Mouse (Mus musculus): ENCODE results near the gene Dnm2.

Gene Dnm2

GRCm38 (mm10) chr9:21424631-21425555 is at the start of gene Dnm2:
TSS of gene Dnm2 (plus strand) at chr9:21424908.
- peak; percentile 99 for DNase-seq (ENCODE audit: low spot score)

GRCm38 (mm10) chr9:21379195-21379594 is 45.5 kb upstream of the Dnm2 start:
- DNase-seq (ENCODE audit: low spot score): no peak

GRCm38 (mm10) chr9:21380868-21381267 is 43.8 kb upstream of the Dnm2 start:
- no peak for DNase-seq (ENCODE audit: low spot score)

- no peak for DNase-seq (ENCODE audit: low spot score)
These were observed 40.7 kb upstream of the Dnm2 start for GRCm38 (mm10) chr9:21383966-21384365.

- no peak for DNase-seq (ENCODE audit: low spot score)
These were observed 32.0 kb upstream of the Dnm2 start for GRCm38 (mm10) chr9:21392646-21393175.

GRCm38 (mm10) chr9:21395692-21396091 is 29.0 kb upstream of the Dnm2 start:
- no peak for DNase-seq (ENCODE audit: low spot score)

- no peak for DNase-seq (ENCODE audit: low spot score)
These were observed 27.5 kb upstream of the Dnm2 start for GRCm38 (mm10) chr9:21397170-21397569.

GRCm38 (mm10) chr9:21401042-21401441 is 23.7 kb upstream of the Dnm2 start:
- DNase-seq (ENCODE audit: low spot score): no peak

- no peak for DNase-seq (ENCODE audit: low spot score)
These were observed 21.9 kb upstream of the Dnm2 start for GRCm38 (mm10) chr9:21402764-21403253.

GRCm38 (mm10) chr9:21403745-21404144 is 21.0 kb upstream of the Dnm2 start:
- DNase-seq (ENCODE audit: low spot score): no peak

- DNase-seq (ENCODE audit: low spot score): no peak
These were observed 19.2 kb upstream of the Dnm2 start for GRCm38 (mm10) chr9:21405525-21405924.

- DNase-seq (ENCODE audit: low spot score): peak; percentile 16
These were observed 16.8 kb upstream of the Dnm2 start for GRCm38 (mm10) chr9:21407951-21408350.

- no peak for DNase-seq (ENCODE audit: low spot score)
These were observed 16.1 kb upstream of the Dnm2 start for GRCm38 (mm10) chr9:21408624-21409023.

- peak; percentile 94 for DNase-seq (ENCODE audit: low spot score)
These were observed 15.0 kb upstream of the Dnm2 start for GRCm38 (mm10) chr9:21409592-21410317.

GRCm38 (mm10) chr9:21411669-21412550 is 12.8 kb upstream of the Dnm2 start, which contains the start of gene Qtrt1:
TSS of gene Qtrt1 (plus strand) at chr9:21411837.
- DNase-seq (ENCODE audit: low spot score): peak; percentile 96

GRCm38 (mm10) chr9:21417866-21418265 is 6.8 kb upstream of the Dnm2 start:
- DNase-seq (ENCODE audit: low spot score): no peak

GRCm38 (mm10) chr9:21419646-21420045 is 5.1 kb upstream of the Dnm2 start:
- DNase-seq (ENCODE audit: low spot score): no peak

- no peak for DNase-seq (ENCODE audit: low spot score)
These were observed 843 bp downstream of the Dnm2 start for GRCm38 (mm10) chr9:21425556-21425945.

- DNase-seq (ENCODE audit: low spot score): no peak
These were observed 1.3 kb downstream of the Dnm2 start for GRCm38 (mm10) chr9:21426013-21426412.

- no peak for DNase-seq (ENCODE audit: low spot score)
These were observed 1.8 kb downstream of the Dnm2 start for GRCm38 (mm10) chr9:21426525-21426924.

GRCm38 (mm10) chr9:21427773-21428172 is 3.1 kb downstream of the Dnm2 start:
- DNase-seq (ENCODE audit: low spot score): no peak

- no peak for DNase-seq (ENCODE audit: low spot score)
These were observed 3.5 kb downstream of the Dnm2 start for GRCm38 (mm10) chr9:21428178-21428577.

Data from retina, embryonic 14.5 days (tissue).